Mouse (Mus musculus): ENCODE measurements at regions not wholly inside any gene's neighbourhood (a gene's known extent, or its start where the extent isn't known, plus 50 kb on each side); places are given as distances from the start of the nearest gene placed in this dataset.

- DNase-seq (ENCODE audit: low spot score): no peak
These were observed 598.2 kb downstream of the 9430069I07Rik start for GRCm38 (mm10) chr15:33759496-33759895.

DNA sequence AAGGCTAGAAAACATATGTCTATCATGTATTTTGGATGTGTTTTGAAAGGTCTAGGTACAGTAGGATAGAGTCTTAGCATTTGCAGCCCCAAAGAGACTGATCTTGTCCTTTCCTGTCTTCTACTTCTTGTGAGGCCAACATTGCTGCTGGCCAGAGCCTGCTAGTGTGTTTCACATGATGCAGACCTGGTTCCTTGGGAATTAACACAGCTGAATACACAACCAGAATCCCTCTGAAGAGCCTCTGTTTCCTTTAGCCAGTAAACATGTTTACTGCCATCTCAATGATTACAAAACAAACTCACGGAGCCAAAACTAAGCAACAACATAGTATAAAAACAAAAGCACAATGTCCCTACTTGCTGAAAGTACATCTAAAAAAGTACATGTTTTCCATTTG, 598.9 kb downstream of the 9430069I07Rik start:
- no peak for DNase-seq (ENCODE audit: low spot score)

Data from T-cell, adult 2 months (primary cell).